Mouse (Mus musculus) cerebellum, adult 18-20 months (tissue): ENCODE measurements around the gene Pde4a.
A peak's percentile ranks its signal among the peaks of the same experiment; 100 is the strongest.

ENCODE experiments used
- DNase-seq, 2 experiments: peaks; one replicate each; pipeline ENCODE4 v3.0.0; 2021

The Pde4a gene

GRCm38 (mm10) chr9:21165041-21165951, at the start of gene Pde4a:
Gene Pde4a, plus strand, starts transcription at chr9:21165714.
- no peak for DNase-seq

- DNase-seq: no peak
Observed at GRCm38 (mm10) chr9:21117073-21117472, 48.4 kb upstream of the Pde4a start.

GRCm38 (mm10) chr9:21121483-21121882, 44.0 kb upstream of the Pde4a start:
- no peak for DNase-seq

- no peak for DNase-seq
Observed at GRCm38 (mm10) chr9:21124837-21125236, 40.7 kb upstream of the Pde4a start.

GRCm38 (mm10) chr9:21125502-21126258, 39.8 kb upstream of the Pde4a start:
- no peak for DNase-seq

GRCm38 (mm10) chr9:21126259-21126627, 39.3 kb upstream of the Pde4a start:
- no peak for DNase-seq

GRCm38 (mm10) chr9:21131059-21131956, 34.2 kb upstream of the Pde4a start, which contains the start of gene Tyk2:
Gene Tyk2, minus strand, starts transcription at chr9:21131243.
- peak; percentile 87 to 96 for DNase-seq

GRCm38 (mm10) chr9:21132102-21132775, 33.3 kb upstream of the Pde4a start:
- no peak for DNase-seq

- no peak for DNase-seq
Observed at GRCm38 (mm10) chr9:21133064-21133707, 32.3 kb upstream of the Pde4a start.

GRCm38 (mm10) chr9:21134595-21135328, 30.8 kb upstream of the Pde4a start:
- DNase-seq: no peak

- DNase-seq: no peak
Observed at GRCm38 (mm10) chr9:21135329-21135890, 30.1 kb upstream of the Pde4a start.

GRCm38 (mm10) chr9:21135941-21136381, 29.6 kb upstream of the Pde4a start:
- DNase-seq: no peak

- DNase-seq: no peak
Observed at GRCm38 (mm10) chr9:21136401-21136800, 29.1 kb upstream of the Pde4a start.

GRCm38 (mm10) chr9:21137229-21137628, 28.3 kb upstream of the Pde4a start:
- DNase-seq: peak; percentile 62 to 65

GRCm38 (mm10) chr9:21138386-21138785, 27.1 kb upstream of the Pde4a start:
- DNase-seq: no peak

- DNase-seq: no peak
Observed at GRCm38 (mm10) chr9:21141922-21142321, 23.6 kb upstream of the Pde4a start.

GRCm38 (mm10) chr9:21144361-21144760, 21.2 kb upstream of the Pde4a start:
- no peak for DNase-seq

- no peak for DNase-seq
Observed at GRCm38 (mm10) chr9:21145431-21145830, 20.1 kb upstream of the Pde4a start.

GRCm38 (mm10) chr9:21146722-21147121, 18.8 kb upstream of the Pde4a start:
- DNase-seq: no peak

- no peak for DNase-seq
Observed at GRCm38 (mm10) chr9:21148427-21148826, 17.1 kb upstream of the Pde4a start.
